Mouse (Mus musculus) CH12.LX (cell line): ENCODE data around the gene Prrc2b. TPM values are rescaled to one million over a fixed set of nuclear protein-coding genes. Genes with fewer than 3 reads are reported as not detected.
A peak's percentile ranks its signal among the peaks of the same experiment; 100 is the strongest.

ENCODE experiments used
- DNase-seq: peaks from one replicate; pipeline ENCODE4 v3.0.0-alpha.2; 2013; ENCODE audit errors: extremely low read depth
- H3K27ac ChIP-seq: 2 replicates; pipeline ENCODE4 v1.5.1; 2012; ENCODE audit warnings: low read depth, mild to moderate bottlenecking, control low read depth, moderate library complexity; ENCODE audit not compliant: insufficient read depth
- H3K27me3 ChIP-seq: replicated peaks from 2 replicates; pipeline ENCODE3; 2012; ENCODE audit warnings: inconsistent platforms
- H3K36me3 ChIP-seq, 2 experiments: replicated peaks in 1 of 2; 2 replicates each; pipeline versions ENCODE3 to v1.6.1; 2012; ENCODE audit warnings: inconsistent platforms in 1 of 2, low read length in 1 of 2, mild to moderate bottlenecking in 1 of 2, mixed read lengths in 1 of 2, moderate library complexity in 1 of 2; ENCODE audit not compliant: control insufficient read depth in 1 of 2, insufficient read depth in 1 of 2
- H3K4me1 ChIP-seq, 2 experiments: 2 replicates each; pipeline ENCODE4 v1.6.1; 2012; ENCODE audit warnings: inconsistent platforms in 1 of 2, moderate library complexity in 1 of 2; ENCODE audit not compliant: insufficient read depth in 2 of 2, control insufficient read depth in 1 of 2
- H3K4me2 ChIP-seq: 2 replicates; pipeline ENCODE4 v1.6.1; 2012; ENCODE audit warnings: low read depth, mild to moderate bottlenecking, control low read depth; ENCODE audit not compliant: poor library complexity, insufficient read depth, severe bottlenecking
- H3K4me3 ChIP-seq, 3 experiments: fragments of 150-350 bp in 1 of 3; sonication (generic) in 1 of 3; replicated peaks in 1 of 3; 2 replicates each; pipeline versions ENCODE3 to v1.5.1; 2011 to 2012; ENCODE audit warnings: low read depth in 2 of 3, low read length in 2 of 3, mild to moderate bottlenecking in 2 of 3, moderate library complexity in 2 of 3, control low read depth in 1 of 3, improper control_type of control experiment in 1 of 3, inconsistent platforms in 1 of 3, mixed read lengths in 1 of 3; ENCODE audit not compliant: poor library complexity in 1 of 3
- H3K79me2 ChIP-seq: replicated peaks from 2 replicates; pipeline ENCODE4 v1.6.1; 2012; ENCODE audit warnings: mild to moderate bottlenecking, moderate library complexity; ENCODE audit not compliant: control insufficient read depth, poor library complexity, insufficient read depth, severe bottlenecking; ENCODE audit errors: extremely low read depth
- H3K9ac ChIP-seq: 2 replicates; pipeline ENCODE4 v1.6.1; 2012; ENCODE audit warnings: low read depth, mild to moderate bottlenecking, control low read depth, moderate library complexity; ENCODE audit not compliant: insufficient read depth
- H3K9me3 ChIP-seq: replicated peaks from 2 replicates; pipeline ENCODE3; 2012; ENCODE audit warnings: low read length, inconsistent platforms, mixed read lengths
- BHLHE40 ChIP-seq: IDR thresholded peaks from 2 replicates; pipeline ENCODE4 v1.6.1; 2011; ENCODE audit warnings: mild to moderate bottlenecking, low read depth, low read length, improper control_type of control experiment
- CHD1 ChIP-seq: IDR thresholded peaks from 2 replicates; pipeline ENCODE4 v1.6.1; 2012; ENCODE audit warnings: low read depth, low read length, improper control_type of control experiment, inconsistent platforms
- CHD2 ChIP-seq: IDR thresholded peaks from 2 replicates; pipeline ENCODE4 v1.6.1; 2011; ENCODE audit warnings: low read length, improper control_type of control experiment
- CTCF ChIP-seq, 2 experiments: IDR thresholded peaks in 1 of 2; conservative IDR thresholded peaks in 1 of 2; 2 replicates each; pipeline ENCODE4 v1.5.1; 2011 to 2012; ENCODE audit warnings: low read depth in 2 of 2, low read length in 2 of 2, improper control_type of control experiment in 1 of 2, inconsistent platforms in 1 of 2, mild to moderate bottlenecking in 1 of 2, moderate library complexity in 1 of 2
- E2F4 ChIP-seq: IDR thresholded peaks from 2 replicates; pipeline ENCODE4 v1.6.1; 2011; ENCODE audit warnings: low read depth, low read length, improper control_type of control experiment; ENCODE audit not compliant: insufficient replicate concordance
- ELF1 ChIP-seq: IDR thresholded peaks from 2 replicates; pipeline ENCODE4 v1.6.1; 2014; ENCODE audit warnings: low read depth, mild to moderate bottlenecking, inconsistent platforms, low read length, improper control_type of control experiment
- EP300 ChIP-seq: IDR thresholded peaks from 2 replicates; pipeline ENCODE4 v1.6.1; 2011; ENCODE audit warnings: low read length, improper control_type of control experiment
- GABPA ChIP-seq: IDR thresholded peaks from 2 replicates; pipeline ENCODE4 v1.6.1; 2012; ENCODE audit warnings: low read depth, low read length, improper control_type of control experiment, inconsistent platforms; ENCODE audit not compliant: insufficient replicate concordance
- HCFC1 ChIP-seq: IDR thresholded peaks from 2 replicates; pipeline ENCODE4 v1.6.1; 2012; ENCODE audit warnings: low read depth, mild to moderate bottlenecking, inconsistent platforms, low read length, improper control_type of control experiment
- JUN ChIP-seq: IDR thresholded peaks from 2 replicates; pipeline ENCODE4 v1.6.1; 2011; ENCODE audit warnings: low read depth, mild to moderate bottlenecking, low read length, improper control_type of control experiment, moderate library complexity; ENCODE audit not compliant: insufficient read depth
- JUND ChIP-seq: conservative IDR thresholded peaks from 2 replicates; pipeline ENCODE4 v1.6.1; 2011; ENCODE audit warnings: low read depth, low read length, improper control_type of control experiment
- KAT2A ChIP-seq: IDR thresholded peaks from 2 replicates; pipeline ENCODE4 v1.6.1; 2012; ENCODE audit warnings: low read length, improper control_type of control experiment, inconsistent platforms; ENCODE audit not compliant: insufficient replicate concordance
- MAFK ChIP-seq: IDR thresholded peaks from 2 replicates; pipeline ENCODE4 v1.6.1; 2011; ENCODE audit warnings: low read length, improper control_type of control experiment; ENCODE audit not compliant: insufficient replicate concordance
- MAX ChIP-seq: IDR thresholded peaks from 2 replicates; pipeline ENCODE4 v1.6.1; 2011; ENCODE audit warnings: low read length, improper control_type of control experiment
- MAZ ChIP-seq: IDR thresholded peaks from 2 replicates; pipeline ENCODE4 v1.6.1; 2012; ENCODE audit warnings: low read depth, mild to moderate bottlenecking, inconsistent platforms, low read length, improper control_type of control experiment, moderate library complexity
- MEF2A ChIP-seq: IDR thresholded peaks from 2 replicates; pipeline ENCODE4 v1.6.1; 2014; ENCODE audit warnings: low read depth, mild to moderate bottlenecking, inconsistent platforms, low read length, improper control_type of control experiment, borderline replicate concordance
- MXI1 ChIP-seq: IDR thresholded peaks from 2 replicates; pipeline ENCODE4 v1.6.1; 2011; ENCODE audit warnings: mild to moderate bottlenecking, low read depth, low read length, improper control_type of control experiment
- MYC ChIP-seq: IDR thresholded peaks from 2 replicates; pipeline ENCODE4 v1.6.1; 2011; ENCODE audit warnings: low read depth, mild to moderate bottlenecking, improper control_type of control experiment, low read length
- NELFE ChIP-seq: IDR thresholded peaks from 2 replicates; pipeline ENCODE4 v1.6.1; 2011; ENCODE audit warnings: low read depth, low read length, improper control_type of control experiment
- NRF1 ChIP-seq: IDR thresholded peaks from 2 replicates; pipeline ENCODE4 v1.6.1; 2014; ENCODE audit warnings: low read depth, mild to moderate bottlenecking, inconsistent platforms, low read length, improper control_type of control experiment, moderate library complexity
- PAX5 ChIP-seq: IDR thresholded peaks from 2 replicates; pipeline ENCODE4 v1.6.1; 2012; ENCODE audit warnings: low read length, inconsistent platforms, mixed read lengths
- POLR2A ChIP-seq: IDR thresholded peaks from 2 replicates; pipeline ENCODE4 v1.6.1; 2011; ENCODE audit warnings: low read depth, mild to moderate bottlenecking, improper control_type of control experiment, low read length
- POLR2AphosphoS2 ChIP-seq: IDR thresholded peaks from 2 replicates; pipeline ENCODE4 v1.6.1; 2011; ENCODE audit warnings: low read depth, low read length, improper control_type of control experiment
- RAD21 ChIP-seq: IDR thresholded peaks from 2 replicates; pipeline ENCODE4 v1.6.1; 2011; ENCODE audit warnings: low read depth, mild to moderate bottlenecking, low read length, improper control_type of control experiment, moderate library complexity
- RCOR1 ChIP-seq: conservative IDR thresholded peaks from 2 replicates; pipeline ENCODE4 v1.6.1; 2012; ENCODE audit warnings: low read depth, mild to moderate bottlenecking, inconsistent platforms, low read length, improper control_type of control experiment
- SIN3A ChIP-seq: IDR thresholded peaks from 2 replicates; pipeline ENCODE4 v1.6.1; 2012; ENCODE audit warnings: low read length, improper control_type of control experiment, inconsistent platforms
- SMC3 ChIP-seq: IDR thresholded peaks from 2 replicates; pipeline ENCODE4 v1.6.1; 2011; ENCODE audit warnings: low read depth, low read length, improper control_type of control experiment
- TBP ChIP-seq: conservative IDR thresholded peaks from 2 replicates; pipeline ENCODE4 v1.6.1; 2011; ENCODE audit warnings: low read depth, low read length, improper control_type of control experiment
- TCF12 ChIP-seq: IDR thresholded peaks from 2 replicates; pipeline ENCODE4 v1.6.1; 2014; ENCODE audit warnings: low read depth, mild to moderate bottlenecking, inconsistent platforms, low read length, improper control_type of control experiment
- UBTF ChIP-seq: IDR thresholded peaks from 2 replicates; pipeline ENCODE4 v1.6.1; 2012; ENCODE audit warnings: low read depth, mild to moderate bottlenecking, inconsistent platforms, low read length, improper control_type of control experiment, moderate library complexity
- USF1 ChIP-seq: IDR thresholded peaks from 2 replicates; pipeline ENCODE4 v1.6.1; 2014; ENCODE audit warnings: low read depth, mild to moderate bottlenecking, inconsistent platforms, low read length, improper control_type of control experiment
- USF2 ChIP-seq: conservative IDR thresholded peaks from 2 replicates; pipeline ENCODE4 v1.6.1; 2011; ENCODE audit warnings: low read depth, low read length, improper control_type of control experiment
- ZC3H11A ChIP-seq: IDR thresholded peaks from 2 replicates; pipeline ENCODE4 v1.6.1; 2012; ENCODE audit warnings: low read depth, mild to moderate bottlenecking, inconsistent platforms, low read length, improper control_type of control experiment
- ZKSCAN1 ChIP-seq: IDR thresholded peaks from 2 replicates; pipeline ENCODE4 v1.6.1; 2012; ENCODE audit warnings: low read depth, inconsistent platforms, low read length, improper control_type of control experiment, borderline replicate concordance
- ZMIZ1 ChIP-seq: IDR thresholded peaks from 2 replicates; pipeline ENCODE4 v1.6.1; 2012; ENCODE audit warnings: low read depth, mild to moderate bottlenecking, inconsistent platforms, low read length, improper control_type of control experiment
- dilution Hi-C: fragments of 300-500 bp; cut with MboI; formaldehyde crosslinking; loops from 2 replicates; pipeline ENCODE4 v1.14.3; 2020; ENCODE audit warnings: low sequenced_read_pairs; ENCODE audit not compliant: extremely low pct_unique_long_range_greater_than_20kb, extremely low pct_ligation_motif_present
- in situ Hi-C: fragments of 300-500 bp; cut with MboI; formaldehyde crosslinking; loops from 3 replicates; pipeline ENCODE4 v1.14.3; 2019; ENCODE audit warnings: low sequenced_read_pairs, low pct_ligation_motif_present, low pct_unique_long_range_greater_than_20kb, mixed read lengths
- polyA plus RNA-seq: library from polyadenylated mRNA; unstranded; fragments of >175 nt; gene quantifications from 2 replicates; pipeline ENCODE4 v1.2.1, GENCODE M21; 2012; ENCODE audit warnings: low read depth; ENCODE audit not compliant: insufficient read length
- total RNA-seq, 2 experiments: library from RNA; depleted of rRNA; stranded (reverse); fragments of 300-350 nt in 1 of 2; fragments of >200 nt in 1 of 2; gene quantifications; 2 replicates each; pipeline ENCODE4 v1.2.3; 2012 to 2014

Gene Prrc2b
- total and polyA plus RNA-seq, 3 experiments = 7.6 to 59.9 (median 42.2) TPM

DNA sequence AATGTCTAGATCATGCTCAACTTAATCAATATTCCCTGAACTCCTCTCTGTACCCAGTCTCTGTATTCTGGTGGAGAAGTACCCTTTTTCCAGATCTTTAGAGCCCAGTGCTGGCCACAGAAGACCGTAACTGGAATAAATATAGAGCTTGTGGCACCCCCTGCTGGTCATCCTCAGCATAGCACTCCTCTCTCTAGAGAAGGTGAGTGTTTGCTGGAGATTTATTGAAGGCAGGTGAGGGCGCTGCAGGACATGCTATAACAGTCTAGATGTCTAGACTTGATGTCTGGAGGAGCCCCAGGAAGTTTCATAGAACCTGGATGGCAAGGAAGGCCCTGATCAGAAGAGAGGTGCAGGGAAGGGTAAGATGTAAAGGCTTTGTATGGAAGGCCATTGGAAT lies 16.8 kb upstream of the Prrc2b start (continued):
- peak; percentile 8; the same call in 1 of the 2 replicates for TF ChIP-seq NRF1
- peak; percentile 82 for TF ChIP-seq ZC3H11A
- no peak for TF ChIP-seq JUN
- TF ChIP-seq CHD1 = no peak
- no peak for TF ChIP-seq PAX5
- 0 out of 2 replicates have a peak, but pooled peaks have one; percentile 53 for TF ChIP-seq MXI1

DNA sequence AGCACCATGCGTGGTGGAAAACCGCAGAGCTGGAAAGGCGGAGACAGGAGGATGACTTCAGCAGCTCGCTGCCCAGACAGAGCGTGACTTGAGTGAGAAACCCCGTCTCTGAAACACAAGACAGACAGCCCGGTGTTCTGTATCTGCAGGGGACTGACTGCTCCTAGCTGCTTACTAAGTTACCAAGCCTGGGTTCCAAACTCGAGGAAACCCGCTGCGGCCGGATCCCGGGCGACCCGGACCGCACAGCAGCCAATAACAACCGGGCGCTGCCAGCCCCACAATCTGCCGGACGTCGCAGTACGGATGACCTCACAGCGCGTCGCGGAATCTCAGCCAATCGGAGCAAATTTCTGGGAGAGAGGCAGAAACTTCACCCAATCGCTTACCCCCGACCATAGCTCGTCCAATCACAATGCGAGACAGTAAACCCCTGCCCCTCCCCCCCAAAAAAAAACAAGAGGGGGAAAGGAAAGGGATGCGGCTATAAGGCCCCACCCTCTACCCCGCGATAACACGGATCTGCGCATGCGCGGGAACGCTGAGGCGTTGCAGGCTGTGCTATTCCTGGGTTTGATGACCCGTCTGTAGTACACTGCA lies 13.1 kb upstream of the Prrc2b start:
- Histone ChIP-seq H3K4me1 (peaks cover 9 to 45% of the 10 kb centered on the region in 2 experiments; a peak in 3 of 4 replicates), H3K4me3 (peak overlapping the region; percentile 76 to 93 (median 85)), H3K79me2 (no peaks in the 10 kb centered on the region), H3K27me3 (no peaks in the 10 kb centered on the region), H3K9me3 (no peaks in the 10 kb centered on the region), H3K27ac (peak overlapping the region; percentile 79), H3K9ac (peak overlapping the region; percentile 90), H3K4me2 (peak overlapping the region; percentile 45), H3K36me3 (no peaks in the 10 kb centered on the region)
- dilution Hi-C loops = no loop called here
- peak; percentile 100 for DNase-seq
- in situ Hi-C loops = loop anchor here (10.0 to 25.0 kb wide), 3 partner anchors 147 to 425 kb away; partner anchors contain the start of genes Dpm2, Golga2, Pip5kl1 and Swi5
- TF ChIP-seq TCF12 (peak; percentile 83), MAFK (no peak), TBP (peak; percentile 82), E2F4 (no peak), NELFE (peak; percentile 86), SMC3 (no peak), NRF1 (peak; percentile 89), ZKSCAN1 (no peak), CTCF (conservative IDR thresholded peaks at IDR 0.05 in 1 of 2, IDR thresholded peaks at IDR 0.05 in 1 of 2; ENCODE audit: low read depth in 2 of 2, low read length in 2 of 2) (no peak), HCFC1 (peak; percentile 93), KAT2A (peak; percentile 87; the same call in 1 of the 2 replicates), ZC3H11A (no peak), MAZ (peak; percentile 98), GABPA (no peak; the same call in 1 of the 2 replicates), USF2 (no peak), RAD21 (no peak), EP300 (0 out of 2 replicates have a peak, but pooled peaks have one; percentile 33), CHD2 (peak; percentile 98), SIN3A (peak; percentile 98), UBTF (no peak; the same call in 1 of the 2 replicates), PAX5 (no peak), ZMIZ1 (peak; percentile 64; the same call in 1 of the 2 replicates), USF1 (no peak), MYC (0 out of 2 replicates have a peak, but pooled peaks have one; percentile 39), POLR2AphosphoS2 (0 out of 2 replicates have a peak, but pooled peaks have one; percentile 49), JUND (no peak), RCOR1 (no peak), MAX (peak; percentile 53), BHLHE40 (peak; percentile 12; the same call in 1 of the 2 replicates), JUN (no peak), ELF1 (peak; percentile 81), MXI1 (peak; percentile 93; the same call in 1 of the 2 replicates), MEF2A (peak; percentile 69), POLR2A (peak; percentile 90)
